Mouse (Mus musculus) brain, embryonic 14.5 days (tissue): Measurements from ENCODE around the gene Arhgap4. TPM values are rescaled to one million over a fixed set of nuclear protein-coding genes. Genes with fewer than 3 reads are reported as not detected.

Source experiments
- DNase-seq: peaks from one replicate; pipeline ENCODE4 v3.0.0-alpha.2; 2011; ENCODE audit warnings: low read depth
- CTCF ChIP-seq: fragments of 200-500 bp; IDR thresholded peaks from 2 replicates; pipeline ENCODE4 v1.5.1; 2012; ENCODE audit warnings: inconsistent platforms, mild to moderate bottlenecking, moderate library complexity, borderline replicate concordance; ENCODE audit not compliant: insufficient read depth, insufficient read length; ENCODE audit errors: extremely low read depth
- POLR2A ChIP-seq: fragments of 200-500 bp; IDR thresholded peaks from 2 replicates; pipeline ENCODE4 v1.6.1; 2012; ENCODE audit warnings: mild to moderate bottlenecking, inconsistent platforms, borderline replicate concordance; ENCODE audit not compliant: poor library complexity, insufficient read depth, insufficient read length, severe bottlenecking; ENCODE audit errors: extremely low read depth
- polyA plus RNA-seq: library from polyadenylated mRNA; depleted of rRNA; stranded (reverse); fragments of >200 nt; gene quantifications from 2 replicates; pipeline ENCODE4 v1.2.3, GENCODE M21; 2012; rRNA removed

Arhgap4 gene
- polyA plus RNA-seq, 1 experiment = 6.6 TPM

- no peak for DNase-seq
- TF ChIP-seq CTCF (no peak), POLR2A (no peak)
Observed at GRCm38 (mm10) chrX:73877014-73877413, 44.7 kb downstream of the Arhgap4 start.

DNA sequence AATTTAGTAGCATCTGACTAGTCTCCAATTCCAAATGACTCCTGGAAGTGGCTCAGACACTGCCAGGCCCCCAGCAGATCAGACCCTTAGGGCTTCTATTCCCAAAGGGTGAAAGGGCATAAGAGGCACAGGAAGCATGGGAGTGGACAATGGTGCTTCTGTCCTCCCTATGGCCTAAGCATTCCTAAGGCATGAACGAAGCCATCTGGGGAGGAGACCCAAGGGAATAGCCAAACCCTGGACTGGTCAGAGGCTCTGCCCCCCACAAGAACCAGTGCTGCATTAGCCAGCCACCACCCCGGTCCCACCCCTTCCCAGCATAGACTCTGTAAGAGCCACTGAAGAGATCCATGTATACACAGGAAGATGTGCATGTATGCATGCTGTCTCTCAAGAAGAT lies 45.8 kb downstream of the Arhgap4 start:
- TF ChIP-seq POLR2A (no peak), CTCF (no peak)
- DNase-seq = no peak

DNA sequence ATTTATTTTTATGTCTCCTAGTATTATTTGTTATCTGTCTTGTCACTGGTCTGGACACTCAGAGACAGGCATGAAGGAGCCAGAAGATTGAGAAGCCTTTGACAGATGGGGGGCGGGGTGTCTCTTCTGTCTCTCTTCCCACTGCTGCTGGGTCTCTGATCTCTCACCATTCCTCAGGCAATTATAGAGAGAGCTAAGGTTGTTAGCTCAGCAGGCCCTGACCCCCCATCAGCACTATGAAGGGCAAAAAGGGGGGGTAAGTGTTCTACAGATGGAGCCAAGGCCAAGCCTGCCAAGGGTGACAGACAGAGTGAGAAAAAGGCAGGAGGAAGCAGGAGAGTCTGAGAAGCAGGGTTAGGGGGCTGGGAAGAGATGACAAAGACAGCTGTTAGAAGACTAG lies 49.7 kb downstream of the Arhgap4 start:
- TF ChIP-seq CTCF (no peak), POLR2A (no peak)
- peak; percentile 66 for DNase-seq

GRCm38 (mm10) chrX:73871474-73871873 lies 50.2 kb downstream of the Arhgap4 start:
- TF ChIP-seq POLR2A = no peak
- TF ChIP-seq CTCF = no peak
- peak; percentile 54 for DNase-seq

DNA sequence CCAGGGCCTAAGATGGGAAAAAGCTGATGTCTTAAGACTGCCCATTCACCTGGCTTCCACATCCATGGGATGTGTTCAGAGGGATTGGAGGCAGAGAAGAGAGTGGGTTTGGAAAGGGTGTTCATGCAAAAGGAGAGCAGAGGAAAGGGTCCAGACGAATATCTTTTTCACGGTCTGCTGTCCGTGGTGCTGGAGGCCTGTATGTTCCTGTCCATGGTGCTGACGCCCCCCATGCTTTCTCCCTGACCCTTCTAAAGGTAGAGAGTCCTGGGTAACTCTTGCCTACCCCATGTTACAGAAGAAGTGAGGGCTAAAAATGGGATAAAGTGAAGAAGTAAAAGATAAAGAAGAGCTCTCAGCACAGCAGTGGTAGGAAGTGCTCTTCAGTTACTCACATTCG lies 52.3 kb downstream of the Arhgap4 start:
- TF ChIP-seq CTCF = no peak
- no peak for TF ChIP-seq POLR2A
- DNase-seq = no peak

- TF ChIP-seq CTCF (no peak), POLR2A (no peak)
- peak; percentile 48 for DNase-seq
Observed at GRCm38 (mm10) chrX:73867852-73868251, 53.8 kb downstream of the Arhgap4 start.

DNA sequence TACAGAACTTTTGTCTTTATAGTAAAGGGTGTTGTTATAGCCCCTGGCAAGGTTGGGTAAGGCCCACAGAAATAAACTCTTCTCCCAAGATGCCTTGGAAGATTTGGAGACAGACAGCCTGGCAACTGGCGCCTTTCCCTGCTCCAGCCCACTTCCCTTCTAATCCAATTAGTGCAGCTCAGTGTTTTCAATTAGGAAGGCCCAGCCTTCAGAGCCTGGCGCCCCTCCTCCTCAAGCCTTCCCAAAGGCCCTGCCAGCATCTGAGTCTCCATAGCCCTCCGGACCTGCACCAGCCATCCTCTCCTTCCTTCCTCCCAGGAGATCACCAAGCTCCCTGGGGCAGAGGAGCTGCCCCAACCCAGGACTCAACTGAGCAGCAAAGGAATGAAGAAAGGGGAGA lies 54.4 kb downstream of the Arhgap4 start:
- DNase-seq = peak; percentile 87
- no peak for TF ChIP-seq CTCF

DNA sequence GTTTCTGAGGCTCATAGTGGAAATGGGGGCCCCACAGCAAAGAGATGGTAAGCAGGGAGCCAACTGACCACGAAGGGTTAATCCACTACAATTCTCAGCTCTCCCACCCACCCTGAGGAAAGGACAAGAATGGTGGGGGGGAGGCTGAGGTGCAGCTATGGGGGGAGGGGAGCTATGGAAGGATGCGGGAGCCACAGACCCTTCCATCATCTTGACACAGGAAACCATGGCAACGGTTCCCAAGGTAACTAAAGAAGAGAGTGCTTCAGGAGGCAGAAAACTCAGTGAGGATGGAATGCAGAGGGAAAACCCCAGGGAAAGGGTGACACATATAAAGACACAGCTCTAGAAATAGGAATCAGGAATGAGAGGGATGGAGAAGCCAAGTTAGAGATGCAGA lies 57.0 kb downstream of the Arhgap4 start:
- TF ChIP-seq POLR2A (no peak), CTCF (no peak)
- DNase-seq = peak; percentile 90

DNA sequence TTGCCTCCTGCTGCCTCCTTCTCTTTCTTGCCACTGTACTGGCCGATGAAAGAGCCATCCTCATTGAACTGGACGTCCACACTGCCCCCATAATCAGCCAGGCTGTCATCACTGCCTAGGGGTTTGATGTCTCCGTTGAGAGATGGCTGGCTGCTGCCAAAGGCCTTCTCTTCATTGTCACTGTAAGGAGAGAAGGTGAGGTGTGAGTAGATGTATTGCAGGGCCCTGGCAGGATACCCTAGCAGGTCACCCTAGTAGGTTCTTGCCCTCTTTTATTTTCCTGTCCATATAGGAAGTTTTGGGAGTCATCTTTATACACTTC lies 66.6 kb downstream of the Arhgap4 start:
- no peak for DNase-seq
- TF ChIP-seq POLR2A (no peak), CTCF (no peak)

DNA sequence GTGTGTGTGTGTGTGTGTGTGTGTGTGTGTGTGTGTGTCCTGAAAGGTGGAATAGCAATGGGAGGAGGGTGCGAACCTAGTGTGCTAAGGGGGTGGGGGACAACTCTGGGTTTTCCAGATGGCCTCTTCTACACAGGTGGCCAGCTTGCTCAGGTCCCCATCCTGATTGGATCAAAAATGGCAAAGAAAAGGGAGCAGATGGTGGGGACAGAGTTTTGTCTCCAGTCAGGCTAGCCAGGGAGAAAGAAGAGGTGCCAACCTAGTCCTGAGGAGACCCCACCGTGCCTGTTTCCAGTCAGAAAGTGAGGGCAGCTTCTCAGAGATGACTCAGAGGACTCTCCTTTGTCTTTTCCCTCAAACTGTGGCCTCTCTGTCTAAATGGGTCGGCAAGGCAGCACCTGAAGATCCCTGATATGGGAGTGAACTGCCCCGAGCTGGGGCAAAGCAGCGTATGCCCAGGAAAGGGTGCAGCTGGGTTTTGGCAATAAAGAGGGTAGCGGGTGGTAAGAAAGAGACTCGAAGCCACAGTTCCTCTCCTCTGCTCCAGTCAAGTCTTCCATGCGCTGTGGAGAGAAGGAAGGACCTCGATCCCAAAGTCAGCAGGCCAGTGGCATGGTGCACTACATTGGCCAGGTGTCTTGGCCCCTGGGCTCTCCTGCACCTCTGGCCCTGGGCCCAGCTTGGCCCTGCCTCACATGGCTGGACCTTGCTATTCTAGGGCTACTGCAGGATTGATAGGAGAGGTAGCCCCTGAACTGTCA lies 67.2 kb downstream of the Arhgap4 start:
- peak; percentile 31 for DNase-seq
- TF ChIP-seq POLR2A = no peak
- TF ChIP-seq CTCF = no peak

Other genes with a start within 250 kb of the Arhgap4 start
- gene Slc6a8, start 248.7 kb downstream of the Arhgap4 start, polyA plus RNA-seq = 62.2 and 71.4 TPM in 2 replicates
- gene Bcap31, start 205.7 kb downstream of the Arhgap4 start, polyA plus RNA-seq = 44.3 and 48.6 TPM in 2 replicates
- 16.0 and 19.3 TPM in 2 replicates for gene Abcd1, start 205.3 kb downstream of the Arhgap4 start, polyA plus RNA-seq
- 0.58 and 0.79 TPM in 2 replicates for gene Plxnb3, start 164.8 kb downstream of the Arhgap4 start, polyA plus RNA-seq
- 0.85 and 1.2 TPM in 2 replicates for gene Srpk3, start 147.5 kb downstream of the Arhgap4 start, polyA plus RNA-seq
- 382 and 510 TPM in 2 replicates for gene Idh3g, start 135.0 kb downstream of the Arhgap4 start, polyA plus RNA-seq
- gene Ssr4, start 134.8 kb downstream of the Arhgap4 start, polyA plus RNA-seq = 130 and 205 TPM in 2 replicates
- gene Pdzd4, start 96.9 kb downstream of the Arhgap4 start, polyA plus RNA-seq = 88.2 and 125 TPM in 2 replicates
- not detected in 2 replicates for gene Avpr2, start 29.8 kb downstream of the Arhgap4 start, polyA plus RNA-seq
- 141 and 249 TPM in 2 replicates for gene L1cam, start 25.8 kb downstream of the Arhgap4 start, polyA plus RNA-seq
- 87.7 and 97.8 TPM in 2 replicates for gene Naa10, start 74 bp upstream of the Arhgap4 start, polyA plus RNA-seq
- gene Renbp, start 9.0 kb upstream of the Arhgap4 start, polyA plus RNA-seq = 8.0 and 8.7 TPM in 2 replicates
- gene Hcfc1, start 44.5 kb upstream of the Arhgap4 start, polyA plus RNA-seq = 50.3 and 83.2 TPM in 2 replicates
- 59.2 and 77.8 TPM in 2 replicates for gene Irak1, start 102.0 kb upstream of the Arhgap4 start, polyA plus RNA-seq
- gene Opn1mw, start 205.6 kb upstream of the Arhgap4 start, polyA plus RNA-seq = not detected in 2 replicates
- gene Mecp2, start 213.5 kb upstream of the Arhgap4 start, polyA plus RNA-seq = 25.4 and 38.9 TPM in 2 replicates
- gene Tex28, start 246.0 kb upstream of the Arhgap4 start, polyA plus RNA-seq = not detected in 2 replicates